Mouse (Mus musculus) retina, adult 2 months (tissue): Measurements from ENCODE around the gene Sh2d3c.

ENCODE experiments used
- DNase-seq: peaks from one replicate; pipeline ENCODE4 v3.0.0-alpha.2; 2012; ENCODE audit warnings: low read depth, low spot score

Sh2d3c gene

GRCm38 (mm10) chr2:32720681-32721229 is at the start of gene Sh2d3c:
Gene Sh2d3c (plus strand): TSS chr2:32721055.
- no peak for DNase-seq

- DNase-seq = no peak
These were observed 49.7 kb upstream of the Sh2d3c start for GRCm38 (mm10) chr2:32671147-32671546.

GRCm38 (mm10) chr2:32671907-32672595 is 48.8 kb upstream of the Sh2d3c start:
- DNase-seq = no peak

GRCm38 (mm10) chr2:32673176-32673917 is 47.5 kb upstream of the Sh2d3c start:
- no peak for DNase-seq

- no peak for DNase-seq
These were observed 44.0 kb upstream of the Sh2d3c start for GRCm38 (mm10) chr2:32676821-32677220.

GRCm38 (mm10) chr2:32677683-32678082 is 43.2 kb upstream of the Sh2d3c start:
- DNase-seq = no peak

- no peak for DNase-seq
These were observed 40.8 kb upstream of the Sh2d3c start for GRCm38 (mm10) chr2:32680051-32680451.

GRCm38 (mm10) chr2:32680961-32681650 is 39.7 kb upstream of the Sh2d3c start:
- no peak for DNase-seq

GRCm38 (mm10) chr2:32681754-32682153 is 39.1 kb upstream of the Sh2d3c start:
- no peak for DNase-seq

GRCm38 (mm10) chr2:32682721-32683417 is 38.0 kb upstream of the Sh2d3c start:
- no peak for DNase-seq

- no peak for DNase-seq
These were observed 37.2 kb upstream of the Sh2d3c start for GRCm38 (mm10) chr2:32683701-32684100.

- no peak for DNase-seq
These were observed 36.0 kb upstream of the Sh2d3c start for GRCm38 (mm10) chr2:32684681-32685428.

- DNase-seq = no peak
These were observed 35.0 kb upstream of the Sh2d3c start for GRCm38 (mm10) chr2:32685807-32686206.

GRCm38 (mm10) chr2:32686640-32687039 is 34.2 kb upstream of the Sh2d3c start:
- no peak for DNase-seq

- DNase-seq = no peak
These were observed 33.3 kb upstream of the Sh2d3c start for GRCm38 (mm10) chr2:32687562-32687961.

- peak; percentile 74 for DNase-seq
These were observed 31.4 kb upstream of the Sh2d3c start for GRCm38 (mm10) chr2:32689420-32689819.

GRCm38 (mm10) chr2:32691041-32691440 is 29.8 kb upstream of the Sh2d3c start:
- DNase-seq = no peak

GRCm38 (mm10) chr2:32692496-32692895 is 28.4 kb upstream of the Sh2d3c start:
- DNase-seq = no peak

GRCm38 (mm10) chr2:32693282-32693681 is 27.6 kb upstream of the Sh2d3c start:
- no peak for DNase-seq

GRCm38 (mm10) chr2:32693823-32694411 is 26.9 kb upstream of the Sh2d3c start:
- peak; percentile 96 for DNase-seq
